Mouse (Mus musculus) ZHBTc4 (cell line): ENCODE data around the gene Prkci.

Experiments
- DNase-seq: peaks from one replicate; pipeline ENCODE4 v3.0.0-alpha.2; 2011; ENCODE audit warnings: low read depth, low spot score

Prkci gene

GRCm38 (mm10) chr3:30995283-30995898 is at the start of gene Prkci:
Gene Prkci, plus strand, starts transcription at chr3:30995747.
- peak; percentile 98 for DNase-seq

GRCm38 (mm10) chr3:30951652-30952051 is 43.9 kb upstream of the Prkci start:
- no peak for DNase-seq

GRCm38 (mm10) chr3:30952273-30953070 is 43.1 kb upstream of the Prkci start:
- DNase-seq, result peak; percentile 41

- no peak for DNase-seq
Measured at GRCm38 (mm10) chr3:30956327-30956726, 39.2 kb upstream of the Prkci start.

- DNase-seq, result no peak
Measured at GRCm38 (mm10) chr3:30958709-30959108, 36.8 kb upstream of the Prkci start.

GRCm38 (mm10) chr3:30959868-30960831 is 35.4 kb upstream of the Prkci start:
- DNase-seq, result no peak

- DNase-seq, result no peak
Measured at GRCm38 (mm10) chr3:30963100-30963499, 32.4 kb upstream of the Prkci start.

GRCm38 (mm10) chr3:30964216-30964615 is 31.3 kb upstream of the Prkci start:
- DNase-seq, result no peak

GRCm38 (mm10) chr3:30965644-30966043 is 29.9 kb upstream of the Prkci start:
- no peak for DNase-seq

GRCm38 (mm10) chr3:30968531-30969092 is 26.9 kb upstream of the Prkci start:
- DNase-seq, result peak; percentile 66

GRCm38 (mm10) chr3:30969104-30969581 is 26.4 kb upstream of the Prkci start, which contains the start of gene Phc3:
Gene Phc3, minus strand, starts transcription at chr3:30969415.
- peak; percentile 98 for DNase-seq

- DNase-seq, result peak; percentile 82
Measured at GRCm38 (mm10) chr3:30975102-30975754, 20.3 kb upstream of the Prkci start.

- DNase-seq, result no peak
Measured at GRCm38 (mm10) chr3:30976991-30977603, 18.4 kb upstream of the Prkci start.

GRCm38 (mm10) chr3:30981616-30982380 is 13.7 kb upstream of the Prkci start:
- DNase-seq, result no peak

GRCm38 (mm10) chr3:30982924-30983536 is 12.5 kb upstream of the Prkci start:
- DNase-seq, result no peak

GRCm38 (mm10) chr3:30987396-30988318 is 7.9 kb upstream of the Prkci start:
- DNase-seq, result no peak

- DNase-seq, result no peak
Measured at GRCm38 (mm10) chr3:30992161-30992560, 3.4 kb upstream of the Prkci start.

- peak; percentile 85 for DNase-seq
Measured at GRCm38 (mm10) chr3:30993066-30993573, 2.4 kb upstream of the Prkci start.
